Mouse (Mus musculus) heart, adult 2 months (tissue): ENCODE results near the gene Ttll11.

Source experiments
- CTCF ChIP-seq: fragments of 200-600 bp; IDR thresholded peaks from 2 replicates; pipeline ENCODE4 v1.8.1; 2022; ENCODE audit warnings: antibody characterized with exemption, mild to moderate bottlenecking, moderate library complexity
- EP300 ChIP-seq: fragments of 200-500 bp; IDR thresholded peaks from 2 replicates; pipeline ENCODE4 v1.6.1; 2011; ENCODE audit warnings: low read depth, low read length, control low read depth; ENCODE audit not compliant: insufficient read depth
- POLR2A ChIP-seq: fragments of 200-500 bp; IDR thresholded peaks from 2 replicates; pipeline ENCODE4 v1.6.1; 2011; ENCODE audit warnings: mild to moderate bottlenecking, low read depth, low read length, control low read depth; ENCODE audit not compliant: insufficient read depth

DNA sequence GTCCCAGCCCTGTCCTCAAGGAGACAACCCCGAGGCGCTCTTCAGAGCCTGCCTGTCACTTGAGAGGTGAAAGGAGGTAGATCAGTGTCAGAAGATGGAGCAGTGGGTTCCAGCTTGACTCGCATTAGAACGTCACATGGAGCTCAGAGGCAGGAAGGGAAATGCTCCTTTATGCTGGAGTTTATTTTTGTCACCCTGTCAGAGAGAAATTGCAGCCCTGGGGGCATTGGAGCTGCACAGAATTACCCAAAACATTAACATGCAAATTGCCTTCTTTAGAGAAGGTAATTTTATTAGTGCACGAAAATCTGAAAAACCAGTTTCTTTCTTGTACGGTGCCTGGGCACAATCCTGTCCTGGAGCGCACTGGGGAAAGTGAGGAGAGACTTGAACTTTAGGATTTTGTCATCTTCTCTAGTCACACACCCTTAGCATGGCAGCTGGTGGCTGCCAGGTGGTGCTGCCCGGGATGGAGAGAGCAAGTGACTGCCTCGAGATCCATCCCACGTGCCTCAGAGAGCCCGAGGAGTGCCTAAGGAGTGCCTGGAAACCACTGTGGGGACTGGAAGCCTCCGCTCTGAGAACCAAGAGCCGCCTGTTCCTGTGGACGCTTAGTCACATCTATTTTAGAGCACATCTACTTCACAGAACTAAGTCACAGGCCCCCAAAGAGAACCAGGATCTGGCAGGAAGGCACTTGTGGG lies 211.7 kb downstream of the Ttll11 start:
- TF ChIP-seq CTCF (no peak), EP300 (no peak), POLR2A (no peak)
